Mouse (Mus musculus) E14TG2a.4 (cell line): Measurements from ENCODE around the gene Lenep.

Experiments
- CTCF ChIP-seq: conservative IDR thresholded peaks from 2 replicates; pipeline ENCODE4 v1.5.1; 2014; ENCODE audit warnings: low read length
- NANOG ChIP-seq: IDR thresholded peaks from 2 replicates; pipeline ENCODE4 v1.6.1; 2014; ENCODE audit warnings: borderline replicate concordance, low read length, mixed read lengths

DNA sequence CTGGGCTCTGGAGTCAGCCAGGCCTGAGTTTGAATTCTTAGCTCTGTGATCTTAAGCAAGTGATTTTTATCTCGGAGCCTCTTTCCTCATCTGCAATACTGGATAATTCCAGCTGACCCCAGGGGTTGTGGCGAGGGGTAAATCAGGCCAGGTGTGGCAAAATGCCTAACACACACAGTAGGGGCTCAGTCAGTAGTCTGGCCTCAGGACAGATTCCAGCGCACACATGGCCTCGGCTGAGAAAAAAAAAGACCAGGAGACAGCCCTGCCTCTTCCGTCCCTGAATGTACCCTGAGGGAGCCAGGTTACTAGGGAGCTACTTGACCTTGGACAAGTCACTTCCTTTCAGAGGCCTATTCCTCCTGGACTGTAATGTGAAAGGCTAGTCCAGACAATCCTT lies 19.6 kb downstream of the Lenep start:
- no peak for TF ChIP-seq CTCF
- TF ChIP-seq NANOG: no peak
